Mouse (Mus musculus) liver, postnatal 0 days (tissue): ENCODE data around the gene Gm10273.

ENCODE experiments used
- CTCF ChIP-seq: sonication (generic); IDR thresholded peaks from 2 replicates; pipeline ENCODE4 v1.5.1; 2016; ENCODE audit warnings: antibody characterized with exemption, low read depth
- EP300 ChIP-seq: IDR thresholded peaks from 2 replicates; pipeline ENCODE4 v1.6.1; 2016; ENCODE audit warnings: antibody characterized with exemption, low read depth, mild to moderate bottlenecking

DNA sequence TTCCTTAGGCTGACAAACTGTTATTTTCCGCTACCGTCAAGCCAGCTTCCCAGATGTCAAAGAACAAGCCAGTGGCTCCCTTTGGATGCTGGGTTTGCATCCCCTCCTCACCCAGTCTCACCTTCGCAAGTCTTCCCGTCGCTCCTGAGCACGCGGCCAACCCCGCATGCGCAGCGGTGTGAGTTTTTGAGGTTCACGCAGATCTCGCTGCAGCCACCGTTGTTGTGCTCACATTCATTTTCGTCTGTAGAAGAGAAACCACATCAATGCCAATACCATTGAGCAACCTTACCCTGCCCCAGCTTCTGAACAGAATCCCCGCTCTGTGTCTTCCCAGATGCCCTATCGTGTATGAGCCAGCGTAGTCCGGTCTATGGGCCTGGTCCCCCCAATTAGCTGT, 40.3 kb downstream of the Gm10273 start:
- no peak for TF ChIP-seq CTCF
- TF ChIP-seq EP300: no peak
